Mouse (Mus musculus): ENCODE measurements around the gene Mettl23. TPM values are rescaled to one million over a fixed set of nuclear protein-coding genes. Genes with fewer than 3 reads are reported as not detected.
A peak's percentile ranks its signal among the peaks of the same experiment; 100 is the strongest.
"Not testable (repeated sequence)": the region's sequence is repeated elsewhere in the genome, so short reads cannot be mapped to it uniquely, and the experiment has no call there.

Mettl23 gene
- polyA plus RNA-seq, 1 experiment, result 52.9 TPM

GRCm38 (mm10) chr11:116847187-116848085, 4.4 kb downstream of the Mettl23 start:
- no peak overlapping the region for H3K27ac ChIP-seq (ENCODE audit: control insufficient read depth, insufficient read depth, low read depth, low read length, poor library complexity)
- H3K4me3 ChIP-seq (replicated peaks; ENCODE audit: control insufficient read depth, low read depth, low read length), result no peak overlapping the region
- H3K4me1 ChIP-seq (ENCODE audit: control insufficient read depth, insufficient read depth, low read length), result no peaks in the 10 kb centered on the region; the same call in 1 of the 2 replicates
- no peak for TF ChIP-seq CTCF (IDR thresholded peaks at IDR 0.05; ENCODE audit: control insufficient read depth, insufficient read depth, low read length)
- TF ChIP-seq POLR2A (IDR thresholded peaks at IDR 0.05; ENCODE audit: borderline replicate concordance, control insufficient read depth, low read depth, low read length), result no peak
- 91% methylated on average over 3 of the region's 3 CpGs for WGBS

- 83% methylated on average over 5 of the region's 5 CpGs for WGBS
These were observed 5.2 kb downstream of the Mettl23 start for GRCm38 (mm10) chr11:116848086-116848876.

GRCm38 (mm10) chr11:116848877-116849178, 5.8 kb downstream of the Mettl23 start:
- H3K4me3 ChIP-seq (replicated peaks; ENCODE audit: control insufficient read depth, low read depth, low read length); H3K4me1 ChIP-seq (ENCODE audit: control insufficient read depth, insufficient read depth, low read length): not testable (repeated sequence)
- 73% methylated on average over 2 of the region's 2 CpGs for WGBS

More at GRCm38 (mm10) chr11:116848086-116848876, 5.2 kb downstream of the Mettl23 start:
- no peak for TF ChIP-seq CTCF (IDR thresholded peaks at IDR 0.05; ENCODE audit: control insufficient read depth, insufficient read depth, low read length)
- TF ChIP-seq POLR2A (IDR thresholded peaks at IDR 0.05; ENCODE audit: borderline replicate concordance, control insufficient read depth, low read depth, low read length), result no peak
- H3K4me1 ChIP-seq (ENCODE audit: control insufficient read depth, insufficient read depth, low read length), result no peaks in the 10 kb centered on the region; the same call in 1 of the 2 replicates
- H3K27ac ChIP-seq (ENCODE audit: control insufficient read depth, insufficient read depth, low read depth, low read length, poor library complexity), result no peak overlapping the region
- no peak overlapping the region for H3K4me3 ChIP-seq (replicated peaks; ENCODE audit: control insufficient read depth, low read depth, low read length)

GRCm38 (mm10) chr11:116849587-116849986, 6.5 kb downstream of the Mettl23 start:
- TF ChIP-seq POLR2A (IDR thresholded peaks at IDR 0.05; ENCODE audit: borderline replicate concordance, control insufficient read depth, low read depth, low read length), result no peak
- H3K4me3 ChIP-seq (replicated peaks; ENCODE audit: control insufficient read depth, low read depth, low read length), result no peak overlapping the region
- no peaks in the 10 kb centered on the region; the same call in 1 of the 2 replicates for H3K4me1 ChIP-seq (ENCODE audit: control insufficient read depth, insufficient read depth, low read length)
- no peak overlapping the region for H3K27ac ChIP-seq (ENCODE audit: control insufficient read depth, insufficient read depth, low read depth, low read length, poor library complexity)

More at GRCm38 (mm10) chr11:116848877-116849178, 5.8 kb downstream of the Mettl23 start:
- not testable (repeated sequence) for H3K27ac ChIP-seq (ENCODE audit: control insufficient read depth, insufficient read depth, low read depth, low read length, poor library complexity)

GRCm38 (mm10) chr11:116850085-116850484, 7.0 kb downstream of the Mettl23 start:
- TF ChIP-seq CTCF (IDR thresholded peaks at IDR 0.05; ENCODE audit: control insufficient read depth, insufficient read depth, low read length), result no peak
- no peak for TF ChIP-seq POLR2A (IDR thresholded peaks at IDR 0.05; ENCODE audit: borderline replicate concordance, control insufficient read depth, low read depth, low read length)
- peak overlapping the region; percentile 52 for H3K4me3 ChIP-seq (replicated peaks; ENCODE audit: control insufficient read depth, low read depth, low read length)
- no peaks in the 10 kb centered on the region; the same call in none of the 2 replicates for H3K4me1 ChIP-seq (ENCODE audit: control insufficient read depth, insufficient read depth, low read length)
- no peak overlapping the region for H3K27ac ChIP-seq (ENCODE audit: control insufficient read depth, insufficient read depth, low read depth, low read length, poor library complexity)
- 8% methylated on average over 4 of the region's 4 CpGs for WGBS

- 8% methylated on average over 6 of the region's 6 CpGs for whole genome bisulfite sequencing
- H3K27ac ChIP-seq (ENCODE audit: control insufficient read depth, insufficient read depth, low read depth, low read length, poor library complexity), result no peak overlapping the region
- H3K4me3 ChIP-seq (replicated peaks; ENCODE audit: control insufficient read depth, low read depth, low read length), result peak overlapping the region; percentile 100
- H3K4me1 ChIP-seq (ENCODE audit: control insufficient read depth, insufficient read depth, low read length), result no peaks in the 10 kb centered on the region; the same call in none of the 2 replicates
- TF ChIP-seq POLR2A (IDR thresholded peaks at IDR 0.05; ENCODE audit: borderline replicate concordance, control insufficient read depth, low read depth, low read length) (no peak), CTCF (IDR thresholded peaks at IDR 0.05; ENCODE audit: control insufficient read depth, insufficient read depth, low read length) (no peak)
These were observed 7.9 kb downstream of the Mettl23 start for GRCm38 (mm10) chr11:116850833-116851477.

- 1% methylated on average over 29 of the region's 29 CpGs for WGBS
- TF ChIP-seq POLR2A (IDR thresholded peaks at IDR 0.05; ENCODE audit: borderline replicate concordance, control insufficient read depth, low read depth, low read length) (no peak; the same call in 1 of the 2 replicates), CTCF (IDR thresholded peaks at IDR 0.05; ENCODE audit: control insufficient read depth, insufficient read depth, low read length) (no peak)
- H3K4me1 ChIP-seq (ENCODE audit: control insufficient read depth, insufficient read depth, low read length), result no peaks in the 10 kb centered on the region; the same call in none of the 2 replicates
- H3K27ac ChIP-seq (ENCODE audit: control insufficient read depth, insufficient read depth, low read depth, low read length, poor library complexity), result peak overlapping the region; percentile 99
- peak overlapping the region; percentile 100 for H3K4me3 ChIP-seq (replicated peaks; ENCODE audit: control insufficient read depth, low read depth, low read length)
These were observed 8.7 kb downstream of the Mettl23 start for GRCm38 (mm10) chr11:116851576-116852290.

Measured in bone marrow, adult 2 months (tissue).